In the genomic region with DNA sequence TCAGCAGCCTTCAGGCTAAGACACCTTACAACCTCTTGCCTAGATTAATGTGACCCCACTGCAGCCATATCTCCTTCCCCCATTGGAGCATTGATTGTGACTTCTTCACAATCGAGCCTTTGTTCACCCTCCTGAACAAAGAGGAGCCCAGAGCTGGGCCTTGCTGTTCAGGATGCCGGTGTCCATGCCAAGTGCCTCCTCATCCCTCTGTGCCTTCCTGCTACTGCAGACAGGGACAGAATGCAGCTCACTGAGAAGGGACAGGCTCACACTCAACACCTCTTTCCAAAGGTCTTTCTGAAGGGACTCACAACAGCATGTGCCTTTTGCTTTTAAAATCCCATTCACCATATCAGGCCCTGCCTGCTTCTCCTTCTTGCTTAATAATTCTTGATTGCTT, we compare ENCODE assay signal across 11 mouse cellular contexts.
A peak's percentile ranks its signal among the peaks of the same experiment; 100 is the strongest.
DNase-seq lines count a peak whose midpoint lies in the region; ATAC-seq and TF ChIP-seq lines count a peak whose summit lies in the region.
"Had no signal": no experiment of that assay in that cellular context is flagged by ENCODE, and none has a peak within 500 bp of the region (broad histone marks: within the 10 kb centered on the region; RNA-seq: fewer than 3 reads in every experiment).

No protein-coding gene starts in this region.

- no peak for TF ChIP-seq CTCF in lung, adult 2 months (IDR thresholded peaks at IDR 0.05; ENCODE audit: insufficient read depth, low read length)

- no peak overlapping the region for H3K9ac ChIP-seq in hindbrain, embryonic 14.5 days
- H3K9ac ChIP-seq in embryonic facial prominence, embryonic 12.5 days, result no peak overlapping the region
- H3K9ac ChIP-seq in neural tube, embryonic 11.5 days (ENCODE audit: low read length), result peak overlapping the region; percentile 10; the same call in 1 of the 2 replicates
- H3K9ac ChIP-seq: embryonic facial prominence, embryonic 13.5 days had no signal

- H3K36me3 ChIP-seq in hindbrain, embryonic 10.5 days, result no peaks in the 10 kb centered on the region
- H3K36me3 ChIP-seq in hindbrain, embryonic 14.5 days (replicated peaks; ENCODE audit: control insufficient read depth, insufficient read depth), result no peaks in the 10 kb centered on the region
- H3K36me3 ChIP-seq in embryonic facial prominence, embryonic 12.5 days, result no peaks in the 10 kb centered on the region
- no peaks in the 10 kb centered on the region for H3K36me3 ChIP-seq in neural tube, embryonic 11.5 days (ENCODE audit: control insufficient read depth, insufficient read depth, low read length)
- H3K36me3 ChIP-seq: embryonic facial prominence, embryonic 13.5 days; limb, embryonic 10.5 days had no signal

- WGBS in hindbrain, embryonic 10.5 days, result 19% methylated on average over 2 of the region's 2 CpGs
- 18% methylated on average over 2 of the region's 2 CpGs for WGBS in hindbrain, embryonic 14.5 days
- WGBS in embryonic facial prominence, embryonic 12.5 days, result 28% methylated on average over 2 of the region's 2 CpGs
- WGBS in neural tube, embryonic 11.5 days, result 48% methylated on average over 2 of the region's 2 CpGs
- 60% methylated on average over 2 of the region's 2 CpGs for WGBS in lung, adult 2 months

- no peaks in the 10 kb centered on the region for H3K27me3 ChIP-seq in hindbrain, embryonic 10.5 days (ENCODE audit: insufficient read depth, poor library complexity, severe bottlenecking)
- no peaks in the 10 kb centered on the region for H3K27me3 ChIP-seq in hindbrain, embryonic 14.5 days (ENCODE audit: control insufficient read depth, insufficient read depth, low read length)
- no peaks in the 10 kb centered on the region for H3K27me3 ChIP-seq in embryonic facial prominence, embryonic 12.5 days
- H3K27me3 ChIP-seq in neural tube, embryonic 11.5 days (ENCODE audit: control insufficient read depth, insufficient read depth, low read length), result no peaks in the 10 kb centered on the region
- H3K27me3 ChIP-seq: embryonic facial prominence, embryonic 13.5 days had no signal

- no peak for ATAC-seq in hindbrain, embryonic 14.5 days (ENCODE audit: low FRiP score)
- no peak for ATAC-seq in embryonic facial prominence, embryonic 12.5 days (ENCODE audit: insufficient number of reproducible peaks, insufficient read depth, low FRiP score, low TSS enrichment)
- ATAC-seq in neural tube, embryonic 11.5 days (ENCODE audit: insufficient read depth, low FRiP score, low TSS enrichment), result no peak

- TF ChIP-seq POLR2A in lung, adult 2 months (IDR thresholded peaks at IDR 0.05; ENCODE audit: borderline replicate concordance, extremely low read depth, low read depth, low read length), result no peak

- H3K4me1 ChIP-seq in hindbrain, embryonic 10.5 days (replicated peaks), result peaks cover 14% of the 10 kb centered on the region
- no peaks in the 10 kb centered on the region for H3K4me1 ChIP-seq in hindbrain, embryonic 14.5 days (replicated peaks; ENCODE audit: control insufficient read depth, insufficient read depth, low read length)
- peaks cover 9% of the 10 kb centered on the region; the same call in 1 of the 2 replicates for H3K4me1 ChIP-seq in embryonic facial prominence, embryonic 12.5 days
- H3K4me1 ChIP-seq in neural tube, embryonic 11.5 days (ENCODE audit: control insufficient read depth, insufficient read depth, low read length), result peaks cover 7% of the 10 kb centered on the region; the same call in 1 of the 2 replicates
- H3K4me1 ChIP-seq in lung, adult 2 months (ENCODE audit: control insufficient read depth, insufficient read depth, low read length), result no peaks in the 10 kb centered on the region

- no peak overlapping the region for H3K4me2 ChIP-seq in hindbrain, embryonic 14.5 days (replicated peaks)
- H3K4me2 ChIP-seq in embryonic facial prominence, embryonic 12.5 days (replicated peaks), result no peak overlapping the region
- no peak overlapping the region for H3K4me2 ChIP-seq in neural tube, embryonic 11.5 days (ENCODE audit: low read depth)
- H3K4me2 ChIP-seq: embryonic facial prominence, embryonic 13.5 days had no signal

- no peak overlapping the region for H3K4me3 ChIP-seq in hindbrain, embryonic 10.5 days
- no peak overlapping the region for H3K4me3 ChIP-seq in hindbrain, embryonic 14.5 days (replicated peaks; ENCODE audit: low read length)
- no peak overlapping the region for H3K4me3 ChIP-seq in embryonic facial prominence, embryonic 12.5 days
- no peak overlapping the region for H3K4me3 ChIP-seq in neural tube, embryonic 11.5 days (ENCODE audit: low read depth, low read length)
- H3K4me3 ChIP-seq in lung, adult 2 months (replicated peaks; ENCODE audit: extremely low read depth, low read depth, low read length), result no peak overlapping the region
- H3K4me3 ChIP-seq: embryonic facial prominence, embryonic 13.5 days; limb, embryonic 10.5 days had no signal

- H3K27ac ChIP-seq in hindbrain, embryonic 10.5 days, result peak overlapping the region; percentile 79
- no peak overlapping the region for H3K27ac ChIP-seq in hindbrain, embryonic 14.5 days
- H3K27ac ChIP-seq in embryonic facial prominence, embryonic 12.5 days, result 0 out of 2 replicates have a peak overlapping the region, but pooled peaks have one; percentile 11
- no peak overlapping the region for H3K27ac ChIP-seq in neural tube, embryonic 11.5 days (ENCODE audit: low read depth, low read length)
- H3K27ac ChIP-seq: embryonic facial prominence, embryonic 13.5 days; limb, embryonic 10.5 days had no signal

- H3K9me3 ChIP-seq in hindbrain, embryonic 10.5 days, result no peaks in the 10 kb centered on the region
- no peaks in the 10 kb centered on the region for H3K9me3 ChIP-seq in hindbrain, embryonic 14.5 days (ENCODE audit: control insufficient read depth, low read length)
- H3K9me3 ChIP-seq in embryonic facial prominence, embryonic 12.5 days, result no peaks in the 10 kb centered on the region
- no peaks in the 10 kb centered on the region for H3K9me3 ChIP-seq in neural tube, embryonic 11.5 days (ENCODE audit: control insufficient read depth, low read length)
- H3K9me3 ChIP-seq: embryonic facial prominence, embryonic 13.5 days; limb, embryonic 10.5 days had no signal

- DNase-seq in hindbrain, embryonic 10.5 days (ENCODE audit: low spot score), result peak; percentile 24
- DNase-seq in hindbrain, embryonic 14.5 days (ENCODE audit: low spot score), result no peak
- peak; percentile 26 for DNase-seq in retina, postnatal 1 day
- no peak for DNase-seq in retina, embryonic 14.5 days (ENCODE audit: low spot score)
- DNase-seq in neural tube, embryonic 11.5 days (ENCODE audit: low spot score), result no peak
- DNase-seq in lung, adult 2 months, result no peak
- DNase-seq: heart, postnatal 4 days; thymus, postnatal 14 days had no signal

Comparison
In these comparisons a context has a peak if more than half of its experiments do, and no peak if none do; other contexts are left out.
1. DNase-seq: peak in hindbrain, embryonic 10.5 days (single experiment) and retina, postnatal 1 day (single experiment); none in hindbrain, embryonic 14.5 days (single experiment), retina, embryonic 14.5 days (single experiment), neural tube, embryonic 11.5 days (single experiment) and lung, adult 2 months (single experiment).
2. H3K27ac ChIP-seq: peak in hindbrain, embryonic 10.5 days (single experiment) and embryonic facial prominence, embryonic 12.5 days (single experiment); none in hindbrain, embryonic 14.5 days (single experiment) and neural tube, embryonic 11.5 days (single experiment).